20 mouse cellular contexts compared by ENCODE assay signal in the genomic region with DNA sequence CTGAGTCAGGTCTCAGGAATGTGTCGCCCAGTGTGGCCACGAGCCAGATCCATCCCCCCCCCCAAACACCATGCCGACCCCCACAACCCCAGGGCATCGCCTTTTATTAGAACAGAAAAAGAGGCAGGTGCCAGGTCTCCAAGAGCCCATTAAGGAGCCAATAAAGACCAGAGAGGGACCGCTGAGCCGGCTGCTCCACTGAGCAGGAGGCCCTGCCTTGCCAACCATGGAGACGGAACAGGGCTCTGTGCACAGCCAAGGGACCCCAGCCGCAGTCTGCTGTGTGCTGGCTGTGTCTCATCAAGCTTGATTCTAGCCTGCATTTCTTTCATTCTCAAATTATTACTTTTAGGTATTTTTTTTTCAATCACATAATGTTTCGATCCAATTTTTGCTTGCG.
DNase-seq lines count a peak whose midpoint lies in the region; ATAC-seq and TF ChIP-seq lines count a peak whose summit lies in the region.
"Had no signal": no experiment of that assay in that cellular context is flagged by ENCODE, and none has a peak within 500 bp of the region (broad histone marks: within the 10 kb centered on the region; RNA-seq: fewer than 3 reads in every experiment).

No protein-coding gene starts in this region.

- H3K9ac ChIP-seq in limb, embryonic 12.5 days (replicated peaks), result no peak overlapping the region
- no peak overlapping the region for H3K9ac ChIP-seq in midbrain, postnatal 0 days (replicated peaks; ENCODE audit: low read length, poor library complexity, severe bottlenecking)
- H3K9ac ChIP-seq: embryonic facial prominence, embryonic 12.5 days; forebrain, embryonic 13.5 days; forebrain, embryonic 15.5 days; forebrain, postnatal 0 days had no signal

- TF ChIP-seq POLR2A in brain, embryonic 14.5 days (IDR thresholded peaks at IDR 0.05; ENCODE audit: borderline replicate concordance, extremely low read depth, insufficient read depth, insufficient read length, poor library complexity, severe bottlenecking), result no peak

- peaks cover 47% of the 10 kb centered on the region for H3K4me1 ChIP-seq in limb, embryonic 12.5 days (replicated peaks)
- H3K4me1 ChIP-seq in midbrain, postnatal 0 days (ENCODE audit: insufficient read depth, low read length), result no peaks in the 10 kb centered on the region
- H3K4me1 ChIP-seq: embryonic facial prominence, embryonic 12.5 days; forebrain, embryonic 13.5 days; forebrain, embryonic 15.5 days had no signal

- ATAC-seq in limb, embryonic 12.5 days (ENCODE audit: insufficient number of reproducible peaks, insufficient read depth, low FRiP score, low TSS enrichment, low read depth), result 0 out of 2 replicates have a peak, but pooled peaks have one; percentile 39
- no peak for ATAC-seq in midbrain, postnatal 0 days (ENCODE audit: low FRiP score)
- ATAC-seq: activated CD4-positive, CD25-positive, alpha-beta regulatory T cell, adult 4 months; CD4-positive, CD25-positive, alpha-beta regulatory T cell, adult 4 months; forebrain, embryonic 13.5 days; forebrain, embryonic 15.5 days; forebrain, postnatal 0 days; Patski had no signal

- no peak overlapping the region for H3K27ac ChIP-seq in limb, embryonic 12.5 days
- H3K27ac ChIP-seq in midbrain, postnatal 0 days (ENCODE audit: low read depth, low read length), result no peak overlapping the region
- H3K27ac ChIP-seq: embryonic facial prominence, embryonic 10.5 days; embryonic facial prominence, embryonic 12.5 days; forebrain, embryonic 13.5 days; forebrain, embryonic 15.5 days had no signal

- H3K4me3 ChIP-seq in limb, embryonic 12.5 days (replicated peaks), result no peak overlapping the region
- H3K4me3 ChIP-seq in midbrain, postnatal 0 days (ENCODE audit: low read depth, low read length), result no peak overlapping the region
- H3K4me3 ChIP-seq: embryonic facial prominence, embryonic 10.5 days; embryonic facial prominence, embryonic 12.5 days; forebrain, embryonic 13.5 days; forebrain, embryonic 15.5 days had no signal

- WGBS in limb, embryonic 12.5 days, result 44% methylated on average over 10 of the region's 10 CpGs
- WGBS in midbrain, postnatal 0 days, result 68% methylated on average over 10 of the region's 10 CpGs

- H3K4me2 ChIP-seq in limb, embryonic 12.5 days, result no peak overlapping the region
- no peak overlapping the region for H3K4me2 ChIP-seq in midbrain, postnatal 0 days (ENCODE audit: low read depth, low read length, poor library complexity, severe bottlenecking)
- H3K4me2 ChIP-seq: embryonic facial prominence, embryonic 12.5 days; forebrain, embryonic 13.5 days; forebrain, embryonic 15.5 days had no signal

- TF ChIP-seq CTCF in brain, embryonic 14.5 days (IDR thresholded peaks at IDR 0.05; ENCODE audit: borderline replicate concordance, extremely low read depth, insufficient read depth, insufficient read length), result no peak
- TF ChIP-seq CTCF in midbrain, postnatal 0 days (IDR thresholded peaks at IDR 0.05), result no peak

- DNase-seq in cerebellum, postnatal 14 days, result peak; percentile 42 to 59
- no peak for DNase-seq in cerebellum, adult 9-10 months
- peak; percentile 18 for DNase-seq in brain, embryonic 14.5 days (ENCODE audit: low read depth)
- DNase-seq in forelimb bud, embryonic 11.5 days (ENCODE audit: low read depth, low spot score), result peak; percentile 30
- no peak for DNase-seq in adrenal gland, adult 18-20 months (ENCODE audit: low spot score in 2 of 2)
- no peak for DNase-seq in frontal cortex, postnatal 25 days (ENCODE audit: low spot score in 2 of 2)
- no peak for DNase-seq in midbrain, postnatal 0 days (ENCODE audit: low spot score)
- DNase-seq: adrenal gland, adult 2 months; adrenal gland, postnatal 10 days; adrenal gland, postnatal 25 days; forebrain, postnatal 0 days had no signal

- no peaks in the 10 kb centered on the region for H3K27me3 ChIP-seq in limb, embryonic 12.5 days
- no peaks in the 10 kb centered on the region for H3K27me3 ChIP-seq in midbrain, postnatal 0 days (ENCODE audit: insufficient read depth, low read length)
- H3K27me3 ChIP-seq: forebrain, embryonic 13.5 days; forebrain, embryonic 15.5 days; Patski had no signal

- no peaks in the 10 kb centered on the region for H3K9me3 ChIP-seq in limb, embryonic 12.5 days
- no peaks in the 10 kb centered on the region for H3K9me3 ChIP-seq in midbrain, postnatal 0 days (ENCODE audit: low read length)
- H3K9me3 ChIP-seq: embryonic facial prominence, embryonic 10.5 days; embryonic facial prominence, embryonic 12.5 days; forebrain, embryonic 13.5 days; forebrain, embryonic 15.5 days; G1E had no signal

- no peaks in the 10 kb centered on the region for H3K36me3 ChIP-seq in limb, embryonic 12.5 days
- H3K36me3 ChIP-seq in midbrain, postnatal 0 days (ENCODE audit: insufficient read depth, low read length), result no peaks in the 10 kb centered on the region
- H3K36me3 ChIP-seq: embryonic facial prominence, embryonic 10.5 days; embryonic facial prominence, embryonic 12.5 days; forebrain, embryonic 15.5 days; G1E had no signal

Comparison
In these comparisons a context has a peak if more than half of its experiments do, and no peak if none do; other contexts are left out.
1. DNase-seq: peak in cerebellum, postnatal 14 days (2 of 2), brain, embryonic 14.5 days (single experiment) and forelimb bud, embryonic 11.5 days (single experiment); none in cerebellum, adult 9-10 months (single experiment), adrenal gland, adult 18-20 months (0 of 2), frontal cortex, postnatal 25 days (0 of 2) and midbrain, postnatal 0 days (single experiment).